Mouse (Mus musculus) brain, embryonic 14.5 days (tissue): ENCODE data around the gene Ranbp3.

Experiments
- CTCF ChIP-seq: fragments of 200-500 bp; IDR thresholded peaks from 2 replicates; pipeline ENCODE4 v1.5.1; 2012; ENCODE audit warnings: inconsistent platforms, mild to moderate bottlenecking, moderate library complexity, borderline replicate concordance; ENCODE audit not compliant: insufficient read depth, insufficient read length; ENCODE audit errors: extremely low read depth
- POLR2A ChIP-seq: fragments of 200-500 bp; IDR thresholded peaks from 2 replicates; pipeline ENCODE4 v1.6.1; 2012; ENCODE audit warnings: mild to moderate bottlenecking, inconsistent platforms, borderline replicate concordance; ENCODE audit not compliant: poor library complexity, insufficient read depth, insufficient read length, severe bottlenecking; ENCODE audit errors: extremely low read depth

DNA sequence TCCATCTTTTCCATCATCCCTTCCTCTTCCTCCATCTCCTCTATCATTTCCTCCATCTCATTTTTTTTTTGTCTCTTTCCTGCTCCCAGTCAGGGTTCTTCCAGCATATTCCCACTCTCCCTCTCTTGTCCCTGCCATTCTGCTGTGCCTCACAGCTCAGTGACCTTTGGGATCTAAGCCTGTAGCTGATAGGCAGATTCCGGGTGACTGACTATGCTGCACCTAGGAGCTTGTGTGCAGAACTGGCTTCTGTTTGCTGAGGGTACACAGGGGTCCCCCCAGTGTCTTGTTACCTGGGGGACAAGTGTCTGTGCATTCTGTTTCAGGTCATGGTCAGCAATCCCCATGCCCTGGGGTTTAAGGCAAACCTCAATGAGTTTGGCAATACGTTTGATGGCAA lies 18.3 kb upstream of the Ranbp3 start:
- no peak for TF ChIP-seq CTCF
- no peak for TF ChIP-seq POLR2A
